Mouse (Mus musculus): ENCODE results near the gene Cryga.

Cryga gene

GRCm38 (mm10) chr1:65103273-65103672 lies at the start of gene Cryga:
Gene Cryga, minus strand, starts transcription at chr1:65103373.
- no peak for DNase-seq (ENCODE audit: low read depth, low spot score)

DNA sequence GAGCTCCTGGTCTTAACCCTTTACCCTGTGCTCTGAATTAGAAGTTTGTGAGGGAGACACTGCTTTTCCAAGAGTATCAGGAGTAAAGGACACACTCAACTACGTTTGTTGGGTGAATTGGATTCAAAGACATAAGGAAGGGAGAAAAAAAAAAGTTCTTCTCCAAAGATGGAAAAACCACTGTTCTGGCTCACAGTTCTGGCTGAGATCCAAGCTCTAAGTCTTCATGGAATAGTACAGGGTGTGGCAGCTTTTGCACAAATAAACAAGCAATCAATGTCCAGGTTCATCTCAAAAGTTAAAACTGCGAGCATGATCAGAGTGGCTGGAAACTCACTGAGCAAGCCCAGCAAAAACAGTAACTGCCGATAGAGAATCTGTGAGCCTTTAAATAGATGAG lies 44.8 kb upstream of the Cryga start:
- no peak for DNase-seq (ENCODE audit: low read depth, low spot score)

DNA sequence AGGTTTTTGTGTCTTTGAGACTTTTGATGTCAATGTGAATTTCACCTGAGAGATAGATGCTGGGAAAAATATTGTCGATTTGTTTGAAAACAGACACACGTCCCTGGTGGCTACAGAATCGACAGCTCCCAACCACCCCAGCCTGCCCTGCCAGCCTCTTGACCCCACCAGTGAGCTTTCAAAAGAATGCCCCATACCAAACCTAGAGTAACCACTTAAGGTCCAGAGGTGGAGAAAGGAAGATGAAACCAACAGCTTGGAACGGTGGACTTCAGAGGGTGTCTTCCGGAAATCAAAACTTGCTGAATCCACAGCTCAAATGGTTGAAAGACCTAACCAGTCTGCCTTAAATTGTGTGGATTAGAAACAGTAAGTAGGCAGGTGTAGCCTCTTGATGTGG lies 44.2 kb upstream of the Cryga start:
- no peak for DNase-seq (ENCODE audit: low read depth, low spot score)

DNA sequence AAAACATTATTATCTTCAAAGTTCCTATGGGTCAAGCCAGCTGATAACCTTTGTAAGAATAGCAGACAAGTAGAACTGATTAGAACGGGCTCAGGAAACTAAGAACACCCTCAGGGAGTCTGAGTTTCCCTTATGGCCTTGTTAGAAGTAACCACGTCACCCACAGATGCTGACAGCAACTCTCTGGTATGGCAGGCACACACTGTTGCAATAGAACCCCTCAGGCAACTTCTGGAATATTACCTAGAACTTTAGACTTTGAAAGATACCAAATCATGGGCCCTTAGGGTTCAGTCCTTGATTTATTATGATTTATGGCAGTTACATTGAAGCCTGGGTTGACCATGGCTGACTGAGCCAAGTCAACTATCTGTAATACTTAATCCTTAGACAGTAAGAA lies 43.4 kb upstream of the Cryga start:
- DNase-seq (ENCODE audit: low read depth, low spot score), result no peak

DNA sequence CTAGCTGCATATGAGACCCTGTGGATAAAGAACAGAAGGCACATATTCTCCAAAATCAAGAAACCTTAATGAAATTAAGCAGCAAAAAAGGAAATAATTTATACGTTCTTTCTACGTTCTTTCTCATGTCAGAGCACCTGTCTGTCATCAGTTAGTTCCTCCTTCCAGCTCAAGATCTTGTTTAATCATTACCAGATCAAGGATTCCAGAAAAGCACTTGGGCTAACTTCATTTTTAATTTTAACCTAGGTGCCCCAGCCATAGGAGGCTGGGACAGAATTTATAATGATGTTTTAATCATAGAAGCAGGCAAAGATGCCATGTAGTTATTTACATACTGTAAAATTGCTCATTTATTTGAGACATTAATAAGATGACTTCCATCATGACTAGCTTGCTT lies 41.6 kb upstream of the Cryga start:
- DNase-seq (ENCODE audit: low read depth, low spot score), result no peak

GRCm38 (mm10) chr1:65137560-65137959 lies 34.4 kb upstream of the Cryga start:
- DNase-seq (ENCODE audit: low read depth, low spot score), result no peak

GRCm38 (mm10) chr1:65132833-65133232 lies 29.7 kb upstream of the Cryga start:
- no peak for DNase-seq (ENCODE audit: low read depth, low spot score)

DNA sequence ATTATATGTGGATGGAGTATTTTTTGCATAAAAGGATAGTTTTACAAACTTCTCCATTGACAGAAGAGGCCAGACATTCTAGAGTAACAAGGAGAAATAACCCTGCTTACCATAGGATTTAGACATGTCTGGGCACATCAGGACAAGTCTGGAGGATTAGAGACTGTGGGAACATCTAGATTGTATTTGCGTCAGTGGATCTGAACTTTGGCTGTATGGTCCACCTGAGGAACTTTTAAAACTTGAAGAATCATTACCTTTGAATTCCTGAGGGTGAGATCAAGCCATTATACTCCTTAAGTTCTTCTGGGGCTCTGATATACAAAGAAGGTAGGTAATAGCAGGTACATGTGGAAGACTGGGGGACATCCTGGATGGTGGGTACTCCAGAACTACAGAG lies 28.5 kb upstream of the Cryga start:
- no peak for DNase-seq (ENCODE audit: low read depth, low spot score)

GRCm38 (mm10) chr1:65130226-65130625 lies 27.1 kb upstream of the Cryga start:
- no peak for DNase-seq (ENCODE audit: low read depth, low spot score)

DNA sequence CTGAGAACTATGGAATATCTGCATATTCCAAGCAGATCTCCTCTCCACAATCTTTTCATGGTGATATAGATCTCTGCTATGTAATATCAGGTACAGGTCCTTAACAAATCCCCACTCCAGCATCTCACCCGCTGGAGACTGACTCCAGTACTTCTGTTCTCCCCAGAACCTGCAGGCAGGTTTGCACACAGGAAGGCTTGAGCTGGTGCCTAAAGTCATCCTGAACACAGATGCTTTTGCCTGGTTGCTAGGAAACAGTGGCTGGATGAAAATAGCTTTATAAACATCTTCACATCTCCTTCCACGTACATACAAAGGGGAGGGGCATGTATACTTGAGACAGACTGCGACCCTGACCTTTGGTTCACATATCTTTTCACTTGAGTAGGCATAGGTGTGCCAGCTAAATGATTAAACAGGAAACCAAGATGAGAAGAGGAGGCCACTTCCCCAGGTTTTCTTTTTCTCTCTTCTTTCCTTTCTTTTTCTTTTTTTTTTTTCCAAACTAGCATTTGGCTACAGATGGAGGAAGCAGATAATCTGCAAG lies 26.5 kb upstream of the Cryga start:
- DNase-seq (ENCODE audit: low read depth, low spot score), result no peak

- no peak for DNase-seq (ENCODE audit: low read depth, low spot score)
Observed at GRCm38 (mm10) chr1:65122574-65123372, 19.6 kb upstream of the Cryga start, which contains the start of gene D630023F18Rik. Gene D630023F18Rik, minus strand, starts transcription at chr1:65123214.

GRCm38 (mm10) chr1:65119438-65119837 lies 16.3 kb upstream of the Cryga start, which contains the start of gene Gm28845:
Gene Gm28845, minus strand, starts transcription at chr1:65119558.
- DNase-seq (ENCODE audit: low read depth, low spot score), result no peak

DNA sequence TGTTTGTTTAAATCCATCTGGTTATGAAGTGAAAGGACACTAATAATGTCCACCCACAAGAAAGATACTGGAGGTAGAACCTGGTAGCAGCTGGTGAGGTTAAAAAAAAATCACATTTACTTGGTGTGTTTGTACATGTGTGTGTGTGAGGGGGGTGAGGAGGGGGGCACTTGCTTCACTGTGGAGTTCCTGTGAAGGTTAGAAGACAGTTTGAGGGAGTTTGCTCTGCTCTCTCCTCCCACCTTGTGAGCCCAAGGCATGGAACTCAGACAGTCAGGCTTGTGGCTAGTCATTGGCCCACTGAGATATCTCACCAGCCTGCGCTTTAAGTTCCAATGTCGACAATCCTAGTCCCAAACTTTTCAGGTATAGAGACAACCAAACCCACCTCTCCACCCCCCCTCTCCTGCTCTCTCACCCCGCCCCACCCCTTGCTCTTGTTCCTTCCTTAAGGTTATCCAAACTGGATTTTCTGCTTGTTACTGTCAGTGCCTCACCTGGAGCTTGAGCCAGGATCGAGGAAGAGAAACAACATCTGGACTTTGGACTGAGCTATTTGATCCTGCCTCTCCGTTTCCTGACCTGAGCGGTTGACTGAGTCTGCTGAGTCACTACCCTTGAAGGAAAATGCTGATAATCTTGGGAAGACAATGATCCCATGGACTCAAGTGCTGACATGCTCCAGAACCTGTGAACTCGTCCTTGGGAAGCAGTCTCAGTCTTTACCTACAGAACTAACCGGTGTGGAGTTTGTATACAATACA lies 15.2 kb upstream of the Cryga start:
- no peak for DNase-seq (ENCODE audit: low read depth, low spot score)

DNA sequence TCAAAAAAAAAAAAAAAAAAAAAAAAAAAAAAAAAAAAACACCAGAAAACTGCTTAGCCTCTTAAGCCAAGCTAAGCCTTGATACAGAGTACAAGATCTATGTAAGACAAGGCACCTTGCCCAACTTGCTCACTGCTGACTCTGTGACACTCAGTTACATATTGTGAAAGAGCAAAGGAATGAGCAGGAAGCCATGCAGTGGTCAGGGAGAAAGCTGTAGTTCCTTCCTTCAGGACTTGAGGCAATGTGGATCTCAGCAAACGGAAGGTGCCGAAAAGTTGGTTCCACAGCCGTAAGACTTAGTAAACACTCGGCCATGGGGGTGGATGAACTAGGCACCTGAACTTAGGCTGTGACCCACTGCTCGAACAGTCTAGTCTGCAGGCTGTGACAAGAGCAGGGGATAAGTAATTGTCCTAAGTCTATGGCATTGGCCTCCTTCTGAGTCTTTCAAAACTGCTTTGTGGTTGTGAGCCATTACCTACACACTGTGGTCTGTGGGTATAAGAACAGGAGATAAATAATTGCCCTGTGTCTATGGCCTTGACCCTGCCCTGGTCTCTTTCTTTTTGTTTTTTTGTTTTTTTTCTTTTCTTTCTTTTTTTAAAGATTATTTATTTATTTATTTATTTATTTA lies 10.5 kb upstream of the Cryga start:
- no peak for DNase-seq (ENCODE audit: low read depth, low spot score)

- peak; percentile 27 for DNase-seq (ENCODE audit: low read depth, low spot score)
Observed at GRCm38 (mm10) chr1:65112807-65113196, 9.6 kb upstream of the Cryga start.

- DNase-seq (ENCODE audit: low read depth, low spot score), result peak; percentile 93
Observed at GRCm38 (mm10) chr1:65112031-65112806, 9.0 kb upstream of the Cryga start.

- DNase-seq (ENCODE audit: low read depth, low spot score), result no peak
Observed at GRCm38 (mm10) chr1:65109756-65110435, 6.7 kb upstream of the Cryga start.

- DNase-seq (ENCODE audit: low read depth, low spot score), result no peak
Observed at GRCm38 (mm10) chr1:65109196-65109595, 6.0 kb upstream of the Cryga start.

DNA sequence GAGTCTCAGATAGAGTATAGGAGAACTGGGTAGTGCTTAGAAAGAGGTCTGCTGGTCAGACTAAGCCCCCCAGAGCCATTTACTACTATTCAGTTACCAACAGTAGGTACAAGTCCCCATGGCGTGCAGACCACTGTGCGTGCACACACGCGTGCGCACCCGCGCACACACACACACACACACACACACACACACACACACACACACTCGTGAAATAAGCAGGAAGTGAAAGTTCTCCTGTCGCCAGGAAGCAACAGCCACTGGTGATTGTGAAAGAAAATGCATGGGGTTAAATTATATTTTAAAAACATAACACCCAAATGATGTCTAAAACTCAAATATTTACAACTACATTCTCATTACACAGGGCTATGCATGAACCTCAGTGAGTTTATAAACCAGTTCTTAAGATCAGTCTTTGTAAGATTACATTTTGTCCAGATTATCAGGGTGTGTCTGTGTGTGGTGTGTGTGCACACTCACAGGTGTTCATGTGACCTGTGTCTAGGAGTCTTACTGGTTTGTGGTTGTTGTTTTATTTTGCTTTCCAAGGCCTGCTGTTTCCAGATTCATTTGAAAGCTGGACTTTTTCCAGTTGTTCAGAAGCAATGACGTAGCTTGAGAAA lies 4.6 kb upstream of the Cryga start:
- DNase-seq (ENCODE audit: low read depth, low spot score), result no peak

DNA sequence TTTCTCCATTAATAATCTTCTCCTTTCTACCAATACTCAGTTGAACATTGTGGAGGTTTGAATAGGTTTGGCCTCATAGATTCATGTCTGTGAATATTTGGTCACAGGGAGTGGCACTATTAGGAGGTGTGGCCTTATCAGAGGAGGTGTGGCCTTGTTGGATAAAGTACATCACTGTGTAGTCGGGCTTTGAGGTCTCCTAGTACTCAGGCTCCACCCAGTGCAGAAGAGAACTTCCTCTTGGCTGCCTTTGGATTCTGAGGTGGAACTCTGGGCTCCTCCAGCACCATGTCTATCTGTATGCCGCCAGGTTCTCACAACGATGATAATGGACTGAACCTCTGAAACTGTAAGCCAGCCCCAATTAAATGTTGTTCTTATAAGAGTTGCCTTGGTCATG lies 6.2 kb downstream of the Cryga start:
- DNase-seq (ENCODE audit: low read depth, low spot score), result no peak
